Mouse (Mus musculus) thymus, adult 18-20 months (tissue): ENCODE data around the gene Cdkl3.
"Not testable (repeated sequence)": the region's sequence is repeated elsewhere in the genome, so short reads cannot be mapped to it uniquely, and the experiment has no call there.

Experiments used
- DNase-seq, 2 experiments: peaks; one replicate each; pipeline ENCODE4 v3.0.0; 2022; ENCODE audit warnings: mixed read lengths in 2 of 2

Gene Cdkl3

GRCm38 (mm10) chr11:52079978-52080377, 76.0 kb downstream of the Cdkl3 start:
- no peak for DNase-seq

- no peak for DNase-seq
These were observed 76.6 kb downstream of the Cdkl3 start for GRCm38 (mm10) chr11:52080656-52081055.

GRCm38 (mm10) chr11:52085857-52086203, 81.8 kb downstream of the Cdkl3 start:
- no peak for DNase-seq

- no peak for DNase-seq
These were observed 82.3 kb downstream of the Cdkl3 start for GRCm38 (mm10) chr11:52086204-52086864.

GRCm38 (mm10) chr11:52089291-52089690, 85.3 kb downstream of the Cdkl3 start:
- DNase-seq: no peak

- DNase-seq: no peak
These were observed 87.2 kb downstream of the Cdkl3 start for GRCm38 (mm10) chr11:52091261-52091660.

GRCm38 (mm10) chr11:52094568-52094967, 90.5 kb downstream of the Cdkl3 start:
- no peak for DNase-seq

GRCm38 (mm10) chr11:52097016-52097415, 93.0 kb downstream of the Cdkl3 start:
- no peak for DNase-seq

- DNase-seq: no peak
These were observed 93.6 kb downstream of the Cdkl3 start for GRCm38 (mm10) chr11:52097596-52097995.

- peak; percentile 98 to 99 for DNase-seq
These were observed 94.5 kb downstream of the Cdkl3 start, which contains the start of gene Ppp2ca for GRCm38 (mm10) chr11:52098398-52098946. TSS of gene Ppp2ca (plus strand) at chr11:52098681.

GRCm38 (mm10) chr11:52099031-52099761, 95.2 kb downstream of the Cdkl3 start:
- DNase-seq: peak; percentile 61 to 69

GRCm38 (mm10) chr11:52099771-52100219, 95.8 kb downstream of the Cdkl3 start:
- no peak for DNase-seq

GRCm38 (mm10) chr11:52102977-52103376, 99.0 kb downstream of the Cdkl3 start:
- no peak for DNase-seq

GRCm38 (mm10) chr11:52105503-52105902, 101.5 kb downstream of the Cdkl3 start:
- DNase-seq: no peak

GRCm38 (mm10) chr11:52106037-52106436, 102.0 kb downstream of the Cdkl3 start:
- no peak for DNase-seq

GRCm38 (mm10) chr11:52106438-52106837, 102.4 kb downstream of the Cdkl3 start:
- no peak for DNase-seq

GRCm38 (mm10) chr11:52108796-52109195, 104.8 kb downstream of the Cdkl3 start:
- DNase-seq: no peak

- no peak for DNase-seq
These were observed 105.4 kb downstream of the Cdkl3 start for GRCm38 (mm10) chr11:52109421-52109820.

- no peak for DNase-seq
These were observed 111.5 kb downstream of the Cdkl3 start for GRCm38 (mm10) chr11:52115479-52115878.

GRCm38 (mm10) chr11:52116117-52116516, 112.1 kb downstream of the Cdkl3 start:
- not testable (repeated sequence) for DNase-seq

GRCm38 (mm10) chr11:52117156-52117555, 113.1 kb downstream of the Cdkl3 start:
- no peak for DNase-seq

- DNase-seq: not testable (repeated sequence)
These were observed 116.4 kb downstream of the Cdkl3 start for GRCm38 (mm10) chr11:52120415-52120814.

GRCm38 (mm10) chr11:52122045-52122444, 118.0 kb downstream of the Cdkl3 start:
- DNase-seq: no peak

GRCm38 (mm10) chr11:52124468-52124867, 120.4 kb downstream of the Cdkl3 start:
- no peak for DNase-seq
